In the genomic region with DNA sequence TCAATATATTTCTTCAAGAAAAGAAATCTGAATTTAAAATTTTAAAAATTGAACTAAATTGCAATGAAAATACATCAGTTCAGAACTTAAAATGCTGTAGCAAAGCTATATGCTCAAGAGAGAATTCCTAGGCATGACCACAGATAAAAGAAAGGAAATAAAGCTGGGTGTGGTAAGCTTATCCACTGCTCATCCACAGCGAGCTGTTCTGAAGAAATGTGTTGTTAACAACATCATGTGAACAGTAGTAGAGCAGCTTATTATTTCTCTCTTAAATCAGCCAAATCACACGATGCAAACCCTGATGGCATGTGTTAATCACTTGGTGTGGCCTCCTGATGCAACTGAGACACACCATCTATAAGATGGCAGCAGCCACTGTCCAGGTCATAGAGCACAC, we compare ENCODE assay signal across 32 mouse cellular contexts.
"Had no signal": no experiment of that assay in that cellular context is flagged by ENCODE, and none has a peak within 500 bp of the region (broad histone marks: within the 10 kb centered on the region; RNA-seq: fewer than 3 reads in every experiment).

No protein-coding gene starts in this region.

- ATAC-seq: lung, postnatal 0 days; midbrain, embryonic 13.5 days; midbrain, embryonic 15.5 days; midbrain, embryonic 16.5 days had no signal

- H3K4me3 ChIP-seq: limb, embryonic 10.5 days; limb, embryonic 12.5 days; limb, embryonic 13.5 days; limb, embryonic 15.5 days; liver, embryonic 12.5 days; liver, embryonic 13.5 days; liver, embryonic 15.5 days; lung, embryonic 15.5 days; midbrain, embryonic 10.5 days; midbrain, embryonic 12.5 days; midbrain, embryonic 13.5 days; midbrain, embryonic 15.5 days; myocyte; neural tube, embryonic 12.5 days; neural tube, embryonic 13.5 days had no signal

- H3K36me3 ChIP-seq: limb, embryonic 10.5 days; limb, embryonic 12.5 days; limb, embryonic 13.5 days; limb, embryonic 15.5 days; liver, embryonic 12.5 days; liver, embryonic 13.5 days; liver, embryonic 15.5 days; lung, embryonic 15.5 days; midbrain, embryonic 10.5 days; midbrain, embryonic 12.5 days; midbrain, embryonic 13.5 days; midbrain, embryonic 15.5 days; neural tube, embryonic 12.5 days; neural tube, embryonic 13.5 days had no signal

- H3K9me3 ChIP-seq: limb, embryonic 10.5 days; limb, embryonic 12.5 days; limb, embryonic 13.5 days; limb, embryonic 15.5 days; liver, embryonic 12.5 days; liver, embryonic 13.5 days; liver, embryonic 15.5 days; lung, embryonic 15.5 days; megakaryocyte, embryonic 14.5 days; midbrain, embryonic 10.5 days; midbrain, embryonic 12.5 days; midbrain, embryonic 13.5 days; midbrain, embryonic 15.5 days; neural tube, embryonic 12.5 days; neural tube, embryonic 13.5 days had no signal

- H3K9ac ChIP-seq: limb, embryonic 12.5 days; limb, embryonic 13.5 days; limb, embryonic 15.5 days; liver, embryonic 12.5 days; liver, embryonic 13.5 days; liver, embryonic 14.5 days; liver, embryonic 15.5 days; liver, postnatal 0 days; lung, embryonic 14.5 days; lung, embryonic 15.5 days; midbrain, embryonic 12.5 days; midbrain, embryonic 13.5 days; midbrain, embryonic 15.5 days; neural tube, embryonic 12.5 days; neural tube, embryonic 13.5 days had no signal

- H3K27me3 ChIP-seq: limb, embryonic 13.5 days; limb, embryonic 15.5 days; lung, embryonic 15.5 days; midbrain, embryonic 12.5 days; midbrain, embryonic 13.5 days; midbrain, embryonic 15.5 days; neural tube, embryonic 12.5 days; neural tube, embryonic 13.5 days had no signal

- H3K4me2 ChIP-seq: limb, embryonic 12.5 days; limb, embryonic 13.5 days; limb, embryonic 15.5 days; liver, embryonic 11.5 days; liver, embryonic 12.5 days; liver, embryonic 13.5 days; liver, embryonic 15.5 days; lung, embryonic 14.5 days; lung, embryonic 15.5 days; midbrain, embryonic 11.5 days; midbrain, embryonic 12.5 days; midbrain, embryonic 13.5 days; midbrain, embryonic 15.5 days; neural tube, embryonic 12.5 days; neural tube, embryonic 13.5 days had no signal

- H3K27ac ChIP-seq: limb, embryonic 10.5 days; limb, embryonic 12.5 days; limb, embryonic 13.5 days; limb, embryonic 15.5 days; liver, embryonic 12.5 days; liver, embryonic 13.5 days; liver, embryonic 14.5 days; liver, embryonic 15.5 days; midbrain, embryonic 10.5 days; midbrain, embryonic 12.5 days; midbrain, embryonic 13.5 days; midbrain, embryonic 15.5 days; neural tube, embryonic 12.5 days; neural tube, embryonic 13.5 days had no signal

- DNase-seq: left cerebral cortex, postnatal 4 days; liver; liver, embryonic 13.5 days; liver, postnatal 0 days; lung, adult 18-20 months; lung, adult 2 months; lung, embryonic 14.5 days; lung, postnatal 10 days; lung, postnatal 14 days; lung, postnatal 36 days; lung, postnatal 4 days; midbrain, embryonic 14.5 days had no signal

- H3K4me1 ChIP-seq: limb, embryonic 10.5 days; limb, embryonic 12.5 days; limb, embryonic 13.5 days; midbrain, embryonic 10.5 days; midbrain, embryonic 15.5 days; neural tube, embryonic 12.5 days had no signal
